Mouse (Mus musculus) heart, postnatal 10 days (tissue): ENCODE measurements around the gene Frzb. TPM values are rescaled to one million over a fixed set of nuclear protein-coding genes. Genes with fewer than 3 reads are reported as not detected.
A peak's percentile ranks its signal among the peaks of the same experiment; 100 is the strongest.
"Not testable (repeated sequence)": the region's sequence is repeated elsewhere in the genome, so short reads cannot be mapped to it uniquely, and the experiment has no call there.

Source experiments
- DNase-seq, 2 experiments: peaks; one replicate each; pipeline ENCODE4 v3.0.0; 2021
- intact Hi-C: fragments of 180-260 bp; cut with DNase I; formaldehyde crosslinking; loops from one replicate; pipeline ENCODE4 v1.15.1; 2025
- total RNA-seq, 2 experiments: library from RNA; stranded (reverse); gene quantifications; 2 replicates each; pipeline ENCODE4 v1.2.3; 2021

Gene Frzb
- 1 to 10 TPM; 7.1 to 7.4 TPM for total RNA-seq

DNA sequence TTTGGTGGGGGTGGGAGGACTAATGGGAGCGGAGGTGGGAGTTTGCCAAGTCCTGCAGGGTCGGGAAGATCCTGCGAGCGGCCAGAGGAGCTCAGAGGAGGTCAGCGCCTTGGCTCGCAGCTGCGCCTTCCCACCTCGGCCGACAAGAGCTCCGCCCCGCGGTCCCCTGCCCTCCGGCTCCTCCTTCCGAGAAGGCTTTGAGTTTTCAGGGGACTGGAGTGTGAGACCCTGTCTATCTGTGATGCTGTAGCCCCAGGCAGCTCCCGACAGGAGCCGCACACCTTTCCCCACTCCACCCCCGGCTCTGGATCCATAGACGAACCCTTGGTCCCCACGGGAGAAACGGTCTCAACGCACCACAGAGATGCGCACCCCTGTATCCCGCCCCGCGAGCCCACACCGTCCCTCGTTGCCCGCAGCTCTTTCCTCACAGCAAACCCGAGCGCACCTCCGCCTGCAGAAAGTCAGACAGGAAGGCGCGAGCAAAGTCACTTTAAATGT lies at the start of gene Frzb:
Gene Frzb (minus strand): TSS at position 335 of the 501 bp plus-strand sequence.
- intact Hi-C loops = loop anchor here (5.0 kb wide), 1 partner anchor 90 kb away; no protein-coding TSS in a partner anchor
- DNase-seq = peak; percentile 55 to 64

DNA sequence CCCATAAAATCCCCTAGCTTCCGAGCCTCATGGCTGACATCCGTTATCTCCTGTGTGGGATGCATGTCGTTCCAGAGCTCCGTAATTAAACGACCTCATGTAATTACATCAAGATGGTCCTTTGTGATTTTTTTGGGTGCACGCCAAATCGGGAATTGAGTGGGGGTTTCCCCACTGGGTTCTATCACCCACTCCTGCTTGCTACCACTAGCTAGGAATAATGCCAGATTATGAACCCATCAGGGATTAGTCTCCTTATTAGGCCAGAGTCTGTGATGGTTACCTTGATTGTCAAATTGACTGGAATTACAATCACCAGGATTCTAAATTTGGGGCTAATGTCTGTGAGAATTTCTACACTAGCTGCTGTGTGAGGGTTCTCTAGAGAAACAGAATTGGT lies 47.9 kb upstream of the Frzb start:
- intact Hi-C loops, DNase-seq: not testable (repeated sequence)

DNA sequence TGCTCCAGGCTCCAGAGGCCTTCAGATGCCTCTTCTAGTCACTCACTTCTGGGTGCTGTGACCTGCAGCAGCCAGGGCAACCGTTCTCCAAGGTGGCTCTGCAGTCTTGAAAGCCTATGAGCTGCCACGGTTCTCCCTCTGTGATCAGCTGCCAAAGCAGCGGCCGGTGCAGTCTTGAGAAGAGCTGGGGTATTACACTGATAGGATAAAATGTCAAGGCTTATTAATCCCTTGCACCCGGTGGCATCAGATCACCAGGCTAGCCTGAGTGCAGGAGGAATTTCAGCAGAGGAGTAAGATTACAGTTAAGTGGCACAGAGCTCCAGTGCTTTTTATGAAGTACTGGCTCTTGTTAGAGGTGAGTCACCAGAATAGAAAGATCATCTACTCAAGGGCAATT lies 39.4 kb upstream of the Frzb start:
- intact Hi-C loops = no loop called here
- peak; percentile 12 to 16 for DNase-seq

DNA sequence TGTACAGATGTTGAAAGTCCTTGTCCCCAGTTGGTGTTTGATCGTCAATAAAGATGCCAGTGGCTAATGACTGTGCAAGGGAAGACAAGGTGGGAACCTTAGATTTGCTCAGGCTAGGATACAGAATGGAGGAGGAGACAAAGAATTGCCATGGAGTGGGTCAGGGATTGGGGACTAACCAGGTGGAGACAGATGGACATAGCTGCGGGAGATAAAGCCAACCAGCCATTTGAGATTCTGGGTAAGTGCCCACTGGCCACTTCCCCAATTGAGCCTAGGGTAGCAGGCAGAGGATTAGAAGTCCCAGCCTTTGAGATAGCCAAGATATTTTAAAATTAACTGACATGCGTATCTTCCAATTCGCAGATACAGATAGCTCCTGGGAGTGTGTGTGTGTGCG lies 37.5 kb upstream of the Frzb start:
- intact Hi-C loops = no loop called here
- no peak for DNase-seq

DNA sequence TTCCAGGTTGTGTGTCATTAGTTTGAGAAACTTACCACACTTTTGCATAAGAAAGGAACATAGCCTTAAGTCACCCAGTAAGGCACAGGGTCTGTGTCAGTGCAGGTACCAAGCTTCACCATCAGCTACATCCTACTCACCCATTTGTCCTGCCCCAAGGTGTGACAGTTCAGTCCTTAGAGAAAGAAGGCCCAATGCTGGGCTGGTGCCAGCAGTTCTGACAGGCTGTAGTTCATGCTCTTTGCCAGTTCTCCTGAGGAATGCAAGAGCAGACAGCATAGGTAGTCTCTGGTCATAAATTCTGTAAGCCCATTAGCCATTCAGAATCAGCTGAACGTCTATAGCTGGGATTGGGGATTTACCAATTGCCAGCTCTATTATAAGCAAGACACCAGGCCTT lies 28.4 kb upstream of the Frzb start:
- intact Hi-C loops = no loop called here
- DNase-seq = no peak

DNA sequence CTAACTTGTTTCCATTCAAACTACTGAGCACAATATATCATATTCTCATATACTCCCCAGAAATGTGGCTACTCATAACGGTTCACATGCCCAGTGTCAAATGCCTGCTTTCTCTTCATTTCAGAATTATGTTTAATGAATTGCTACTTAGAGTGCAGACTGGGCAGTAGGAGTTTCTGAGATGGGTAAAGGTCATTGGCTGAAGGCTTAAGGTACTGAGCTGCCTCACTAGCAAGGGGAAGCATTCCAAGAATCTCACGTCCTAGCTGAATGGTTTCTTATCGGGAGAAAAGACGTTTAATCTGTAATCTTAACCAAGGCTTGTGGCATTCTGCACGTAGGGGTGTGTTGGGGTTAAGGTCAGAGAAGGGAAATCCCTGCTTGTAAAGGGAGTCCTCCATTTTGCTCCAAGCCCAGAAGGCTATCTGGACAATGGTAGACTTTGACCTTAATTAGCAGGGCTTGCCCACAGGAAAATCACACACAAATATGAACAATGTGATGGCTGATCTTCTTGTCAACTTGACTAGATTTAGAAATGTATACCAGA lies 26.9 kb upstream of the Frzb start:
- DNase-seq = no peak
- intact Hi-C loops = no loop called here

DNA sequence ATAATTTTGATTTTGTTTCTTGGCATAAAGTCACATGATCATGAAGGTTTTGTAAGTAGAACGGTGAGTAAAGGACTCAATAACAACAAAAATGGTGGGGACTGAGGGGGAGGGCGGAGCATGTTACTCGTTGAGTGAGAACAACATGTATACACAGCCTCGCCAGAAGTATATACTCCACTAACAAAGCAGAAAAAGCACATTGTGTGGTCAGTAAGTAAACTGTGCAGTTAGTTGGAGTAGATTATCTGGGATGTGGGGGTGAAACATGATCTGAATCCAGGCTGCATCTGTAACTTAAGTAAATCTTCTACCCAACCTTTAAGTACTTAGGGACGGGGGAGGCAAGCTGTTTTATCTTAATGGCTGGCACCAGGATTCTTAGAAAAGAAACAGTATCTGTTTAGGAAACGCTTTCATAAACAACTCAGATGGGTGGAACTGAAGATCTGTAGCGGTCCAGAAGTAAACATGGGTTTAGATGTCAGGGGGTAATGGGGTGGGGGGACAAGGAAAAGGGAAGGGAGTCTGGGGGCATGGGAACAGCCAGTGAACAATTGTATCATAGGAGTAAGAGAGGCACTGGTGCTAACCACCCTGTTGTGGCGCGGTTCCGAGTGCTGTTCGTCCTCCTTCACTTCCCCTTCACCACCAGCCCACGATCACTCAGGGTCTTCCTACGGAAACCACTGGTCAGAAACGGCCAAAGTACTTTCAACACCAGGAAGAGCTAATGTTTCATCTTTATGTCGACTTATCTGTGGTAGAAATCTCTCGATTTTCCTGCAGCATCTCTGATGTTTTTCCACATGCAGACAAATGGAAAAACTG lies 18.8 kb upstream of the Frzb start:
- intact Hi-C loops = no loop called here
- DNase-seq = no peak

DNA sequence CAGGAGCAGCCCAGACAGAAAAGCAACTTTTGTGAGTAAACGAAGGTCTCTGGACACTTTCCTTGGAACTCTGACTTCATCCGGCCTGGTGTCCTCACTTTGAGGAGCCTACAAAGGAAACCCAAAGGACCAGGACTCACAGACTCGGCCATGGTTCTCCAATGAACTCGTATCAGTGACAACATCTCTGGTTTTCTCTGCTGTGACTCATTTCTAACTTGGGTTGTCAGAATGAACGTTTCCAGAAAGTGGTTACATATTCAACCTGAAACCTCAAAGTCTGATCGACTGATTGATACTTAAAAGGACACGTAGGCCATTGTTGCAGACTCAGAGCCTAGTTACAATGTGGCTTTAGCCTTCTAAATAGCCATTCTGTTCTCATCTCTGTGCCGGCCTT lies 14.4 kb upstream of the Frzb start:
- DNase-seq = no peak
- intact Hi-C loops = no loop called here

DNA sequence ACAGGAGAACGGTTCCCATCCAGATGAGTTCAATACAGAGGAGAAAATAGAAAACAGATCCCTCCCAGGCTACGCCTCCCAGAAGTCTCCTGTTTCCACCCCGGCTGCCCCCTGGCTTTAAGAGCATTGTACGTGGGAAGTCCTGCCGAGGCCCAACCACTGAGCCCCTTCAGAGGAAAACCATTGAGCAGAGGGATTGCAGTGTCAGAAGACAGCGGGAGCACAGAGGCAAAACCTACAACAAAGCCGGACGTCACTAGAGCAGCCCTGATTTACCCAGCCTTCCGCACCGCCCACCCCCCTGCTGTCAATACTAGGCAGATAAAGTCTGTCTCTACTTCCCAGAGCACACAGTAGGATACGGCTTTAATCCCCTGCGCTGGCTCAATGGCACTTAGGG lies 806 bp upstream of the Frzb start:
- peak; percentile 25 to 41 for DNase-seq
- intact Hi-C loops = loop anchor here (5.0 kb wide), 1 partner anchor 91 kb away; no protein-coding TSS in a partner anchor

DNA sequence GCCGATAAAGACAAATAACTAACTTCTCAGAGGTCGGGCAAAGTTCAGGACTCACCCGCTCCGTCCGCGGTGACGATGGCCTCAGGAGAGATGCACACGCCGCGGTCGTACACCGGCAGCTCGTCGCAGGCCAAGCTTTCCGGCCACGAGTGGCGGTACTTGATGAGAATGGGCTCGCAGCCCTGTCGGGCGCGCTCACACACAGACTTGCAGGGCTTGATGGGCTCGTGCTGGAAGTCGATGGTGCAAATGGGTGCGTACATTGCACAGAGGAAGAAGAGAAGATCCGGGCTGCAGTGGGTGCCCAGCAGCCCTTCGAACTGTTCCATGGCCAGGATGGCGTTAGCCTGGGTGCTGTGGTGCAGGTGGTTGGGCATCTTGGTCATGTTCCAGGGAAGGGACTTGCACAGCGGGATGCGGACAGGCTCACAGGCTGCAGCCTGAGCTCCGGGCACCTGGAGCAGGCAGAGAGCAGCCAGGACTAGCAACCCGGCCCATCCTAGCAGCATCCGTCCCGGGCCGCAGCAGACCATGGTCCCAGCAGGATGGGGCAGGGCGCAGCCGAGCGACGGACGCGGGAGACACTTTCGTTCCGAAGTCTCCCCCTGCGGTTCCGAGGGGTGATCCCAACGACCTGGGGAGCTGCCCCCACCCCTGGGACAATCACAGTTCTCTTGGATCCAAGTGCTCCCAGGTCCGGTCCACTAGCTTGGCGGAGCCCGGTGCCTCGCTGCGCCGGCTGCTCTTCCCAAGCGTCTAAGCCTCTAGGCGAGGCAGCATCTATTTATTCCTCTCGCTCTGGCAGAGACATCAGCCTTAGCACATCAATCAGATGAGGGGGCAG lies 895 bp downstream of the Frzb start:
- DNase-seq = peak; percentile 35 to 50
- intact Hi-C loops = loop anchor here (5.0 kb wide), 1 partner anchor 89 kb away; no protein-coding TSS in a partner anchor

DNA sequence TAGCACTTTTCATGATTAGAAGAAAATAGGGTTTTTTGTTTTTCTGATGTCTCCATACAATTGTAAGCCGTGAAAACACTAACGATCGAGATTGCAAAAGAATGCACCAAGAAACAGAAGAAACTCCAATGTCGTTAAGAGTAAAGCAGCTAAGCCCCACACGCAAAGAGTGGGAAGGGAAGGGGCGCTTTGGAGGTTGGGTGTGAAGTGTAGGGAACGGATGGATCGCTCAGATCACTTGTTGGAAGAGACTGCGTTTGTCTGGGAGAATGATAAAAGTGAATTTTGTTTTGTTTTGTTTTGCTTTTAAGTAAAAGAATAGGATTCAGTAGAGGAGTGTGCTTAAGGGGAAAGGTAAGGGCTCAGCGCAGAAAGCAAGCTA lies 1.5 kb downstream of the Frzb start:
- intact Hi-C loops = loop anchor here (5.0 kb wide), 1 partner anchor 89 kb away; no protein-coding TSS in a partner anchor
- DNase-seq = no peak

DNA sequence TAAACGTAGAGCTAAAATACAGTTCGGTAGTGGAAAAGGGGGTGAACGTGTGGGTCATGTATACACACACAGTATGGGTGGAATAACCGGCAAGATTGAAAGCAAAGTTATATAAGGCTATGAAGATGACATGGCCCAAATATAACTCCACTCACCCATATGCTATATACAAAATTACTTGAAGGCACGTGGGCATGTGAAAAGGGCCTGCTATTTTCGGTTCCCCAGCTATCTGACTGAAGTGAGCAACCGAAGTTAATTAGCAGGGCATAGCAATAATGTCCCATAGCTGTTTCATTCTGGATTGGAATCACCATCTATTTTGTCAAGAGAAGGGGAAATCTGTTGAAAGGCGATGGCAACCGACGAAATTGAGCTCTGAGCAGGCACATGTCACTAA lies 1.9 kb downstream of the Frzb start:
- intact Hi-C loops = loop anchor here (5.0 kb wide), 1 partner anchor 88 kb away; no protein-coding TSS in a partner anchor
- DNase-seq = no peak

DNA sequence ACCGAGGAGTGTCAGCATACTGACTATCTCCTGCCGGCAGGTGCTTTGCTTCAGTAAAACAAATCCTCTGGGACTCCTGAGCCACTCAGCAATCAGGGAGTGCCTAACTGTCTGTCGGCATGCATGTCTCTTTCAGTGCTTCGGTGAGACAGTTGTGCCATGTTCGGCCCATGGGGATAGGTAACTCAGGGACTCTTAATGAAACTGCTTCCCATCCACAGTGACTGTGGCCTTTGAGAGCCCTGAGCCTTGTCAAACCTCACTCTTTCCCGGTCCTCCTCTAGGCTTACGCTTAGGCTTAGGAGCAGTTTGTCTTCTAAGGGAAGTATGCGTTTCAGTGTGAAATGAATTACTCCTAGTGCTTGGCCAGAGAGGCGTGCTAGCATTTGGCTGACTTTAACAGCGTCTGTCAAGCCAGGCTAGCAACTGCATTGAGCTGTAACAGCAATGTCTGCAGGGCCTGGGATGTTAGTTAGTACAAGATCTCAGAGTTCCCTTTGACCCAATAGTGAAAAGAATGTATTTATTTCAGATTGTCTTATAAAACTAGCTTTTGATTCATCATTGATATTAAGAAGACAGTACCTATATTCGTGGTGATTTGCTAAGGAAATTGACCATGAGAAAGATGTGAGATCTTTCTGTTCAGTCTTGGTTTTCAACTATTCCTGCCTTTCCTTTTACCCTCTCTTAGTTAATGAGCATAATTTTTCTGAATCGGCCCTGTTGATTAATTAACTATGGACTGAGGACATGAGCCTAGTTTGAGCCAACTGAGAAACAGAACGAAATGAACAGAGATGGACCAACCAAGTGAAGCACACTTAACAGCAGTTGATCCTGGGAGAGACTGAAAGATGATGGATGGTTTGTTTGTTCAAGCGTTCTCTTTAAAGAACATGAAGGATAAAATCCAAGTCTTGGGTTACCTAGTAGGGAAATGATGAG lies 2.7 kb downstream of the Frzb start:
- peak in 1 of 2 experiments; percentile 8 for DNase-seq
- intact Hi-C loops = loop anchor here (5.0 kb wide), 1 partner anchor 87 kb away; no protein-coding TSS in a partner anchor

DNA sequence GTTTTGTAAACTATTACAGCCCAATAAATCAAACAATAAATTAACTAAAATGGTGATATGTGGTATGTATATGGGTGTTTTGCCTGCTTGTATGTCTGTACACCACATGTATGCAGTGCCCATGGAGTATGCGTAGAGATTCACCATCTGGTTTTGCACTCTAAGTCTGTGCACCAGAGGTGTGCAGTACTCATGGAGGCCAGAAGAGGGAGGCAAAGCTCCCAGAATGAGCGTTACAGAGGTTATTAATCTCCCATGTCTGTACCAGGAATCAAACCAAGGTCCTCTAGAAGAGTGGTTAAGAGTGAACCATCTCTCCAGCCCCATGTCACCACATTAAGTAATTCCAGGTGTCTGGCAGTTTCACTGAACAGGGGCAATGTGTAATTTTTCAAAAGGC lies 3.5 kb downstream of the Frzb start:
- no peak for DNase-seq
- intact Hi-C loops = no loop called here

DNA sequence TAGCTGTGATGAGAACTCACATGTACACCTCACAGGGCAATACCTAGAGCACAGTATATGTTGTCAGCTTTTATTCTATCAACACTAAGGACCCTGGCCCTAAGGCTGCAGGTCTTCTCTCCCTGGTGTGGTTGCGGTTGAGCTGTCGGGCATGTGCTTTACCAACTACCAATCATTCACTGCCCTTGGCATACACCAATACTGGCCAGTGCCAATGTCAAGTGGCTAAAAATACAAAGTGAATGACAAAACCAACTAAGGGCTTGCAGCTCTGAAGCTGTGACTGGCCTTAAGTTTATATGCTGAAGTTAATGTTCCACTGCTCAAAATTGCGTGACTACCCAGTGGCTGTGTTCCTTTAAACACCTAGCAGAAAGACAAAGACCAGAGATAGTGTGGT lies 6.0 kb downstream of the Frzb start:
- intact Hi-C loops = no loop called here
- peak; percentile 23 to 30 for DNase-seq

DNA sequence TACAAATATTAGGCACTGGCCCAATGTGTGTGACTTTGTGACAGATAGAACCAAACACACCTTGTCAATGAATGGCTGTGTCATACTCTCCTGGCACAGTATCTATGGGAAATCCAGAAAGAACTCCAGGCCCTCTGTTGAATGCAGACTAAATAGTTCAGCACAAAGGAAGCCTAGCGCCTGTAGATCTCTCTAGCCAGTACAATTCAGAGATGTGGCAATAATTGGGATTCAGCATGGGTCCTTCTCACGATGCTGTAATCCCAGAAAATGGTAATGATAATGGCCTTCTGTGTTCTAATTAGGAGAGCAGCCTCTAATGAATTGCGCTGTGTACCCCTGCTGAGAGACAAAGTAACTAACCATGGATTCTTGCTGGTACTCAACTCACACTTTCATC lies 8.6 kb downstream of the Frzb start:
- intact Hi-C loops = no loop called here
- no peak for DNase-seq

DNA sequence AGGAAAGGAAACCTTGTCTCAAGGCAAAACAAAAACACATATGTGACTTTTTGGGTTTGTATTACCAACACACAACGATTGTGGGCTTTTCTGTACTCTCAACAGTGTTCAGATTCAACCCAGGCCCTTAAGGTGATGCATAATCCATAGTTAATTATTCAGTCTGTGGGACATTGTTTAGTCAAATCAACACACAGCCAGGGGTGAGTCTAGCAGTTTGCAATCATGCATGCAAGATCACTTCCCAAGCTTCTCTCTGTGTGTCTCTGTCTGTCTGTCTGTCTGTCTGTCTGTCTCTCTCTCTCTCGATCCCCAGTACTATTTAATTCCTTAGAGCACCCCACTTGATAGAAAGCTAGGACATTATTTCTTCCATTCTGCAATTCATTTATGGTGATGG lies 10.0 kb downstream of the Frzb start:
- intact Hi-C loops = no loop called here
- no peak for DNase-seq

DNA sequence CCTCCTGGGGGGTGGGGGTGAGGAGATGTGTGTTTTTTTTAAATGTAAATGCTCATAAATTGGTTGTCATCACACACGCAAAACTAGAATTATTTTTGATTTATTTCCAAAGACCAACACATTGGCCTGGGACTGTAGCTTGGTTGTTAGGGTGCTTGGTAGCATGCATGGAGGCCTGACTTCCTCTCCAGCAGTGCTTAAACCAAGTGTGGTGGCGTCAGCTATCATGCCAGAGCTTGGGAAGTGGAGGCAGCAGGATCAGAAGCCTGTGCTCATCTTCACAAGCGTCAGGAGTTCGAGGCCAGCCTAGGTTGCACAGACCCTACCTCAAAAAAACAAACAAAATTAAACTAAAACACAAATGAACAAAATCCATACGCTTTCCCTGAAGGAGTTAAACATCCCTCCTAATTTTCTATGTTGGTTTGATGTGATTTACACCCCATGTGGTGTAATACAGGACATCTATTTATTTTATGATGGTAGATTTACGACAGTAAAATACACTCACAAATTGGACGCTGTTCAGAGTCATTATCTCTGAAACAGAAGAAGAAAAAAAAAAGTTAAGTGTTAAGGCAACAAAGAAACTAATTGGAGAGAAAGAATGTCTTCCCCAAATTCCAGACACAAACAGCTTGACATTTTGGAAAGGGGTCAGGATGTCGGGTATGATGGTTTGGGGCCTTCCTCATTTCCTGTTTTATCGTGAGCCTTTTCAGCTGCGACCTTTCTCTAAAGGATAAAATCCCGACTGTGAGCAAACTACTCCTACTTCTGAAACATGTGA lies 12.4 kb downstream of the Frzb start:
- intact Hi-C loops = no loop called here
- DNase-seq = peak; percentile 29 to 42

DNA sequence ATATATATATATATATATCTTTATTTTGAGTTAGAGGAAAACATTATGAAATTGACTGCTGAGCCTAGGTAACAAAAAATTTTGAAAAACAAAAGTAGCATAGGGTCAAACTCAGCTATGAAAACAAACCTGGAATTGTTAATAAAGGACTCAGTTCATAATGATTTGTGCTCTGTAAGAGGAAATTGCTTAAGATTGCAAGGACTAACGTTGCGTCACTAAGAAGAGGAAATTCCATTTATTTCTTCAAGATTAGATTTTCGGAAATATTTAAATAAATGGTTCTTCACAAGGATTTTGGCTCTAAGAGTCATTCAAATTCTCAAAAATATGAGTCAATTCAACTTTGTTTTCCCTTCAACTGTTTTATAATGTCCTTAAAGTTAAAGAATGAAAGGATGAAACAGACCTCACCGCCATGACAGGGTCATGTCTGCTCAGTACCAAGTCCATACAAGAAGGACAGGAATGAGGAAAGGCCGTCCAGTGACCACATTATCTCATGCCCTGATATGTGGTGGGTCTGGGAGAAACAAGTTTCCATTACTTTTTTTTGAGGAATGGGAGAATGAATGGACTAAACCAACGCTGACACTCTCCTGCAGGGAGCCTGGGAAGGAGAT lies 14.1 kb downstream of the Frzb start:
- intact Hi-C loops = no loop called here
- DNase-seq = no peak
